Mouse (Mus musculus) CH12.LX (cell line): ENCODE results near the gene Rel.

ENCODE experiments used
- CHD1 ChIP-seq: IDR thresholded peaks from 2 replicates; pipeline ENCODE4 v1.6.1; 2012; ENCODE audit warnings: low read depth, low read length, improper control_type of control experiment, inconsistent platforms
- CTCF ChIP-seq, 2 experiments: IDR thresholded peaks in 1 of 2; conservative IDR thresholded peaks in 1 of 2; 2 replicates each; pipeline ENCODE4 v1.5.1; 2011 to 2012; ENCODE audit warnings: low read depth in 2 of 2, low read length in 2 of 2, improper control_type of control experiment in 1 of 2, inconsistent platforms in 1 of 2, mild to moderate bottlenecking in 1 of 2, moderate library complexity in 1 of 2
- EP300 ChIP-seq: IDR thresholded peaks from 2 replicates; pipeline ENCODE4 v1.6.1; 2011; ENCODE audit warnings: low read length, improper control_type of control experiment
- JUND ChIP-seq: conservative IDR thresholded peaks from 2 replicates; pipeline ENCODE4 v1.6.1; 2011; ENCODE audit warnings: low read depth, low read length, improper control_type of control experiment
- MAFK ChIP-seq: IDR thresholded peaks from 2 replicates; pipeline ENCODE4 v1.6.1; 2011; ENCODE audit warnings: low read length, improper control_type of control experiment; ENCODE audit not compliant: insufficient replicate concordance
- MAZ ChIP-seq: IDR thresholded peaks from 2 replicates; pipeline ENCODE4 v1.6.1; 2012; ENCODE audit warnings: low read depth, mild to moderate bottlenecking, inconsistent platforms, low read length, improper control_type of control experiment, moderate library complexity
- POLR2A ChIP-seq: IDR thresholded peaks from 2 replicates; pipeline ENCODE4 v1.6.1; 2011; ENCODE audit warnings: low read depth, mild to moderate bottlenecking, improper control_type of control experiment, low read length
- TCF12 ChIP-seq: IDR thresholded peaks from 2 replicates; pipeline ENCODE4 v1.6.1; 2014; ENCODE audit warnings: low read depth, mild to moderate bottlenecking, inconsistent platforms, low read length, improper control_type of control experiment

DNA sequence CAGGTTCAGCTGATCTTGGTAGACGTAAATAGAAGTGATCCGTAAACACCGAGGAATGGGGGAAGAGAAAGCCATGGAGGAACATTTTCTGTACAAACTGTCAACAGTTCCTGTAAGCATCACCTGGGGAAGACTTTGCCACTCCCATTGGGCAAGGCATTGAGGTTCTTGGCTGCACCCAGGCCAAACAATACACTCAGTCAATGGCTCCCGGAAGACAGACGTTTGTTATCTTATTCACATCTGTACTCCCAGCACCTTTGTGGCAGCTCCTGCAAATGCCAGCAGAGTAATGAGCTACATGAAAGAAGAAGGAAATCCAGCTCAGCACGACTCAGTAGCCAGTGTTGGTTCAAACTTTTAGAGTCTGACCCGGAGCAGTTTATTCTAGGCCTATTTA is 31.1 kb upstream of the Rel start:
- TF ChIP-seq TCF12 (no peak), CTCF (conservative IDR thresholded peaks at IDR 0.05 in 1 of 2, IDR thresholded peaks at IDR 0.05 in 1 of 2; ENCODE audit: low read depth in 2 of 2, low read length in 2 of 2) (no peak), CHD1 (no peak), POLR2A (no peak), JUND (no peak), MAFK (no peak), MAZ (no peak), EP300 (no peak)
